Mouse (Mus musculus) kidney, postnatal 0 days (tissue): ENCODE data around the gene Sucnr1. TPM values are rescaled to one million over a fixed set of nuclear protein-coding genes. Genes with fewer than 3 reads are reported as not detected.

Experiments used
- ATAC-seq: fragments of 200-750 bp; cut with Nextera tagmentation; replicated peaks from 2 replicates; pipeline ENCODE4 v1.8.0; 2017; ENCODE audit warnings: low read depth, moderate number of reproducible peaks, moderate TSS enrichment, moderate library complexity; ENCODE audit not compliant: low FRiP score
- DNase-seq: peaks from one replicate; pipeline ENCODE4 v3.0.0-alpha.2; 2016; ENCODE audit warnings: low spot score
- H3K27ac ChIP-seq: fragments of 300-500 bp; sonication (generic); 2 replicates; pipeline ENCODE4 v1.5.1; 2014; ENCODE audit warnings: mild to moderate bottlenecking
- H3K27me3 ChIP-seq: fragments of 300-500 bp; sonication (generic); 2 replicates; pipeline ENCODE4 v1.6.1; 2014; ENCODE audit warnings: low read length, mixed read lengths; ENCODE audit not compliant: insufficient read depth
- H3K36me3 ChIP-seq: fragments of 300-500 bp; sonication (generic); 2 replicates; pipeline ENCODE4 v1.6.1; 2014; ENCODE audit warnings: low read length, mixed read lengths; ENCODE audit not compliant: insufficient read depth
- H3K4me1 ChIP-seq: fragments of 300-500 bp; sonication (generic); replicated peaks from 2 replicates; pipeline ENCODE4 v1.6.1; 2014; ENCODE audit warnings: antibody characterized with exemption, low read length, mixed read lengths; ENCODE audit not compliant: insufficient read depth
- H3K4me2 ChIP-seq: fragments of 300-500 bp; sonication (generic); 2 replicates; pipeline ENCODE4 v1.6.1; 2014; ENCODE audit warnings: mild to moderate bottlenecking, low read length, moderate library complexity, mixed read lengths
- H3K4me3 ChIP-seq: fragments of 300-500 bp; sonication (generic); replicated peaks from 2 replicates; pipeline ENCODE4 v1.5.1; 2014; ENCODE audit warnings: low read depth, low read length
- H3K9ac ChIP-seq: fragments of 300-500 bp; sonication (generic); 2 replicates; pipeline ENCODE4 v1.6.1; 2014; ENCODE audit warnings: low read depth, low read length
- H3K9me3 ChIP-seq: fragments of 300-500 bp; sonication (generic); replicated peaks from 2 replicates; pipeline ENCODE4 v1.6.1; 2016; ENCODE audit warnings: low read length, inconsistent platforms, mixed read lengths
- CTCF ChIP-seq: IDR thresholded peaks from 2 replicates; pipeline ENCODE4 v1.5.1; 2016; ENCODE audit warnings: antibody characterized with exemption, low read depth, mild to moderate bottlenecking, moderate library complexity
- WGBS: fragments of 180-500 bp; shearing (Covaris S2); extraction: QIAGEN DNeasy Blood & Tissue Kit; methylation state at CpG from one replicate; pipeline ENCODE4 v1.1.7; 2014; 5-methylcytosine and 5-hydroxymethylcytosine counted together
- polyA plus RNA-seq: library from polyadenylated mRNA; unstranded; fragments of >200 nt; fragmentation: Nextera tagmentation; extraction: Ambion mirVana; gene quantifications from 2 replicates; pipeline ENCODE4 v1.2.1, GENCODE M21; 2015

Sucnr1 gene
- 17.6 and 18.8 TPM in 2 replicates for polyA plus RNA-seq

DNA sequence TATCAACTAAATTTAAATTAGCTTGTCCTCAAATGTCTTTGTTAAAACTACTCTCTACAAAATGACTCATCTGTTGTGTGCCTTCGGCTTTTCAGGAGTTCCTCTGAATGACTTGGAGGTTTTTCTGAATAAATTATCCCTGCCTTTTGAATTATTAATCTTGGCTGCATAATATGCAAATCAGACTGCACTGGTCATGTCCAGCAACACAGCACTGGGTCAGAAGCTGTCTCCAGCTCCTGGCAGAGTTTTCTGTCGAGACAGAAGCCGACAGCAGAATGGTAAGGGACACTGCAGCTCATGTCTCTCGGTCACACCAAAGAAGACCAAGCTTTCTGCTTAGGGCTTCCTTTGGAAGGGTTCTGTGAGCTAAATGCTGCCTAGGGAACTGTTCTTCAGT, at the start of gene Sucnr1:
TSS of gene Sucnr1 (plus strand) at position 222 of the 400 bp plus-strand sequence.
- DNase-seq (no peak), ATAC-seq (peak; percentile 61; the same call in 1 of the 2 replicates)
- no peak for TF ChIP-seq CTCF
- WGBS = 58% methylated on average over 4 of the region's 4 CpGs
- H3K27me3 ChIP-seq = no peaks in the 10 kb centered on the region
- no peak within 1 kb of the TSS for H3K4me2 ChIP-seq
- no peak within 1 kb of the TSS for H3K9ac ChIP-seq
- H3K4me3 ChIP-seq = no peak within 1 kb of the TSS
- 0 out of 2 replicates have a peak within 1 kb of the TSS, but pooled peaks have one; percentile 48 for H3K27ac ChIP-seq
- no peaks in the 10 kb centered on the region for H3K9me3 ChIP-seq
- H3K4me1 ChIP-seq = no peaks in the 10 kb centered on the region
- H3K36me3 ChIP-seq = no peaks in the 10 kb centered on the region

DNA sequence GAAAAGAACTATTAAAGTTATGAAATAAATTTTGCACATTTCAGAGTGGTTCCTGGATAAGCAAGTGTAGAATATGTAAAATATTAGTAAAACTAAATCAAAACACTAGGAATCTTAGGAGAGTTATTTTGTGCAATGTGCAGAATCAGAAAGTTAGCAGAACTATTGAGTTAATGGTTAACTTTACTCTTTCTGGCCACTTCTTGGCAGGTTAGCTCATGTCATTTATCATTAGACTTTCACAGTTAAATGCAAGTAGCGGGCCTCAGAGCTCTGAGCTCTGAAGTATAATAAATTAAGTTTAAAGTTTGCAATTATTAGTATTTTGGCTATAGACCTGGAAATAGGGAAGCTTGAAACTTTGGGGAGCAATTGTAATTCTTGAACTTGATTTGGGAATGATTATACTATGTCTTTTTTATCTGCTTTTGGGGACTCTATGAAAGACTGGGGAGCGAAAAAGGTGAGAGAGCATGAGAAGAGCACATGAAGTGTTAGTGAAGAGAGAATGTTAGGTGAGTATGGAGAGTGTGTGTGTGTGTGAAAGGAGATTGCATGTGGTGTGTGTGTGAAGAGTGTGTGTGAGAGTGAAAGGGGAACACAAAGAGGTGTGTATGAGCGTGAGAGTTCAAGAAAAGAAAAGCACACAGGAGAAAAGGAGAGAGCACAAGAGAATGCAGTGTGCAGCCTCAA, 35.3 kb upstream of the Sucnr1 start:
- Histone ChIP-seq H3K36me3 (no peaks in the 10 kb centered on the region), H3K27me3 (no peaks in the 10 kb centered on the region), H3K4me1 (no peaks in the 10 kb centered on the region), H3K4me3 (no peak overlapping the region), H3K27ac (no peak overlapping the region), H3K9ac (no peak overlapping the region), H3K9me3 (no peaks in the 10 kb centered on the region), H3K4me2 (no peak overlapping the region)
- peak; percentile 48 for DNase-seq
- 58% methylated on average over 3 of the region's 3 CpGs for WGBS
- ATAC-seq = no peak
- no peak for TF ChIP-seq CTCF

DNA sequence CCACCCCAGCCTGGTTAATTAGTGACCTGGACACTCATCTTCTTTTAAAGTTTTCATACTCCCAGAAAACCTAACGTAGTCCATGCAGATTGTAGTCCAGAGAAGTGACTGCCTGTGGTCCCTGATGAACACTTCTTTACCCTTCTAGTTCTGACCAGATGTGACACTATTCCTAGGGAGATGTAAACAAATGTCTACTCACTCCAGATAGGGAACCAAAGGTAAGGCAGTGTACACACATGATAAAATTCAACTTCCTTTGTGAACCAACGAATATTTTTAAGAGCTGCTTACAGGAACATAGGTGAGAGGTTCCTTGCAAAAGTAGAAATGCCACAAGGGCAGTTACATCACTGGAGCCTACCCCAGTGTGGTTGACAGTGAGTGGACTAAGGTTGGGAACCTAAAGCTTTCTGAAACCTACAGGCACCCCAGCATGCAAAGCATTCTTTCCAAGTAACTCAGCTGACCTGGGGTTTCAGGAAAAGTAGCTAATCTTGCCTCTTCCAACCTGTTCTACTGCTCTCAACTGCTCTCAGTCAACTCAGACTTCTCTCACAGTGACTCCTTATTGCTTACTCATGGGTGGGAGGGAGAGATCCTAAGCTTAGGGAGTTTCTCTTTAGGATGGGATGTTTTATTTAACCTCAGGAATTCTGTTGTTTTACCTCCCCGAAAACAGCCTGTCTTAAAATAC, 28.3 kb upstream of the Sucnr1 start:
- Histone ChIP-seq H3K27ac (no peak overlapping the region), H3K9ac (no peak overlapping the region), H3K27me3 (no peaks in the 10 kb centered on the region), H3K4me1 (no peaks in the 10 kb centered on the region), H3K36me3 (no peaks in the 10 kb centered on the region), H3K4me3 (no peak overlapping the region), H3K9me3 (no peaks in the 10 kb centered on the region), H3K4me2 (no peak overlapping the region)
- no peak for TF ChIP-seq CTCF
- 63% methylated on average over 3 of the region's 3 CpGs for WGBS
- no peak for DNase-seq
- ATAC-seq = no peak

DNA sequence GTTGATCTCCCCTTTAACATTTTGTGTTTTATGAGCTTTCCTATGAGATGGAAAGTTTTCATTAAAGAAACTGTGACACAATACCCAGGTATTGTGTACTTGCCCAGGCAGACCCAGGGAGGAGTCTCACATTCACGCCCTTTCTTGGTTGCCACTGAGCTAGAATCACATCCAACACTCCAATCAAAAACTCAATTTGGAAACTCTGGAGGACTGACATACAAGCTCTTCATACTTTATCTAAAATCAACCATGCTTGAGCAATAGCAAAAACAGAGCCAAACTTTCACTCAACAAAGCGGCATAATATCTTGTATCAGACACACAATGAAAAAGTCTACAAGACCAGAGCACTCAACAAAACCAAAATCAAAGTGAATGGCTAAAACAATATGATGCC, 27.7 kb upstream of the Sucnr1 start:
- no peaks in the 10 kb centered on the region for H3K4me1 ChIP-seq
- TF ChIP-seq CTCF = no peak
- WGBS = 78% methylated on average over 2 of the region's 2 CpGs
- no peak overlapping the region for H3K4me2 ChIP-seq
- DNase-seq (no peak), ATAC-seq (no peak)
- H3K36me3 ChIP-seq = no peaks in the 10 kb centered on the region
- no peak overlapping the region for H3K4me3 ChIP-seq
- H3K27ac ChIP-seq = no peak overlapping the region
- H3K9ac ChIP-seq = no peak overlapping the region
- no peaks in the 10 kb centered on the region for H3K27me3 ChIP-seq
- no peaks in the 10 kb centered on the region for H3K9me3 ChIP-seq

DNA sequence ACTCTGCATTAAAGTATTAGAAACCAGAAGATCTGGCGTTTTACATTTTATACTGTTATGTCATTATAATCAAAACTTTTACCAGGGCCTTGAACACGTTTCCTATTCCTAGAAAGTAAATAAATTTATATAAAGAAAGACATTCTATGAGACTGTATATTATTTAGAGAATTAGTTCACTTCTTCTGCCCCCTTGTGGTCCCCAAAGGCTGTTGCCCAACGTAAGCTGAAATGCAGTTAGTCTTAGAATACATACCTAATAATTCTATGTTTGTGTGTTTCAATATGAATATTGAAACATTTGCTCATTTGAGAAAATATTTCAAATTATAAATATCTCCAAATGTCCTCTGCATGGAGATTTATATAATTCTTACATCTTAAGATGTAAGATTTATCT, 25.2 kb upstream of the Sucnr1 start:
- peak; percentile 72 for TF ChIP-seq CTCF
- H3K9ac ChIP-seq = no peak overlapping the region
- no peaks in the 10 kb centered on the region for H3K27me3 ChIP-seq
- H3K4me2 ChIP-seq = no peak overlapping the region
- no peaks in the 10 kb centered on the region for H3K9me3 ChIP-seq
- H3K36me3 ChIP-seq = no peaks in the 10 kb centered on the region
- no peak overlapping the region for H3K4me3 ChIP-seq
- ATAC-seq (no peak), DNase-seq (peak; percentile 67)
- H3K4me1 ChIP-seq = no peaks in the 10 kb centered on the region
- 30% methylated on average over 3 of the region's 3 CpGs for WGBS
- H3K27ac ChIP-seq = no peak overlapping the region

DNA sequence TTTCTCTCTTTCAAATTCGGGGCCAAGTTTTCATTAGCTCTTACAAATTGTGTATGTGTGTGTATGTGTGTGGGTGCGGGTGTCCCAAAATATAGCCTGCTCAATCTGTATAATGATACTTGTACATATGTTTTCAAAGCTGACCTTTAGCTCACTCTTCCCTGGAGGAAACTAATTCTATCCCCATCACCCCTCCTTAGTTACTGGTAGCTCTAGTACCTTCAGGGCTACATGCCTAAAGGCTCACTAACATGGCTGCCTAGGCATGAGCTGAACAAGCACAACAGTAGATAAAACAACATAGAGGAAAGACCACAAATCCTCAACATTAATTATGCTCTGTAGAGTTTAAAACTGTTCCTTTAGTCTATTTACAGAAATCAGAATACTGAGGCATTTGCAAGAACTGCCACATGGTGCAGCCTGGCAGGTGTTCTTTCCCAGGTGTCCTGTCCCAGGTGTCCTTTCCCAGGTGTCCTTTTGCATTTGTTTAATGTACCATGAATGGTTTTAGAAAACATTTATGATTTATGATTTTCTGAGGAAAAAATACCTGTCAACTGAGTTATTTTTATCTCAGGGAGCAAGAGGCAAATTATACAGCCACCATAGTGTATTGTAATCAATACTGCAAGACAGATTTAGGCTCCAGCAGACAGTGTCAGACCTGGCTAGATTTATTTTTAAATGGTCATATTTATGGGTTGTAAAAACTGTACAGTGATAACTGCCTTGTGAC, 24.4 kb upstream of the Sucnr1 start:
- no peak overlapping the region for H3K9ac ChIP-seq
- ATAC-seq (no peak), DNase-seq (no peak)
- 89% methylated on average over 2 of the region's 2 CpGs for WGBS
- no peaks in the 10 kb centered on the region for H3K27me3 ChIP-seq
- no peak overlapping the region for H3K27ac ChIP-seq
- no peak for TF ChIP-seq CTCF
- H3K9me3 ChIP-seq = no peaks in the 10 kb centered on the region
- H3K4me3 ChIP-seq = no peak overlapping the region
- no peak overlapping the region for H3K4me2 ChIP-seq
- no peaks in the 10 kb centered on the region for H3K36me3 ChIP-seq
- no peaks in the 10 kb centered on the region for H3K4me1 ChIP-seq
